In the genomic region with DNA sequence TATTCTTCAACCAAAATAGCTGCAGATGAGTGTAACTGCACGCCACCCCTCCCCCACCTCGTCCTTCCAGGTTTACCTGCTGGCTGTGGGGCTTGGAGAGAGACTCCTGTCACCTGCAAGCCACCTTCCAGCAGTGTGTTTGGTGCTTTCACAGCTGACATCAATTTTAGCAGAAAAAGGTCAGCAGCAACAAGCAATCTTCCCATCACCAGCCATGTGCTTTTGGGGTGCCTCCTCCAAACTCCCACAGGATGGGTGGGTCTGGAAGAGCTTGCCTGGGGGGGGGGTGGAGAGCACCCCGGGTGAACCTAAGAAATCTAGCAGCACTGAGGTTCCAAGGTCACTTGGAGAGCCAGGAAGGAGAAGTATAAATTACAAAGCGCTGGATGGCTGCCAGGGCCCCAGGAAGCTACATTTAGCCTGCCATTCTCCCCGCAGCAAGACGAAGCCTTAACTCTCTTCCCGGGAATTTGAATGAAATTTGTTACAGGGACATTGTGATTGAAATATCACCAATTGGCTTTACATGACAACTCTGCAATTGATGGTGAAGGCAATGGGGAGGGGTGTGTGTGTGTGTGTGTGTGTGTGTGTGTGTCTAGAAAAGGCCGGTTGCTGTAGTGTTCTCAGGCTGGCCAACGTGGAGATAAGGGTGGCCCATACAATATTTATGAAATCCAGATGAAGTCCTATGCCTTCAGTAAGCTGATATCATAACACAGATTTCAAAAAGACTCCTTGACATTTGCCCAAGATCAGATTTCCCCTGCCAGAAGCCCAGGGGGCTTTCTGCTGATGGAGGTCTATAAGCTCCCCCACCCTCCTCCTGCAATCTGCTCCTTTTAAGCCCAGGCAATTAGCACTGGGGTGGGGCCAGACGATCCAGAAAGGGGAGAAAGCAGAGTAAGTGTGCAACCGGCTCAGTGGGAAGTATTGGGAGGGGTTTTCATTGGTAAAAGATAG, we compare ENCODE assay signal across 9 mouse cellular contexts. TPM values are rescaled to one million over a fixed set of nuclear protein-coding genes. Genes with fewer than 3 reads are reported as not detected.
DNase-seq lines count a peak whose midpoint lies in the region; ATAC-seq lines count a peak whose summit lies in the region.
"Had no signal": no experiment of that assay in that cellular context is flagged by ENCODE, and none has a peak within 500 bp of the region (broad histone marks: within the 10 kb centered on the region; RNA-seq: fewer than 3 reads in every experiment).

No protein-coding gene starts in this region.

- no peak overlapping the region for H3K9ac ChIP-seq in lung, embryonic 16.5 days (ENCODE audit: low read length)
- 0 out of 2 replicates have a peak overlapping the region, but pooled peaks have one; percentile 11 for H3K9ac ChIP-seq in embryonic facial prominence, embryonic 11.5 days (replicated peaks; ENCODE audit: low read length)
- H3K9ac ChIP-seq in intestine, embryonic 15.5 days: no peak overlapping the region
- 0 out of 2 replicates have a peak overlapping the region, but pooled peaks have one; percentile 4 for H3K9ac ChIP-seq in midbrain, embryonic 16.5 days (ENCODE audit: low read depth, low read length)
- H3K9ac ChIP-seq: liver, embryonic 15.5 days had no signal

- H3K4me1 ChIP-seq in lung, embryonic 16.5 days (replicated peaks; ENCODE audit: control insufficient read depth, insufficient read depth, low read length): peaks cover 9% of the 10 kb centered on the region
- peaks cover 10% of the 10 kb centered on the region for H3K4me1 ChIP-seq in embryonic facial prominence, embryonic 11.5 days (ENCODE audit: control insufficient read depth, insufficient read depth, low read length)
- peaks cover 21% of the 10 kb centered on the region for H3K4me1 ChIP-seq in intestine, embryonic 15.5 days (replicated peaks)
- peaks cover 24% of the 10 kb centered on the region for H3K4me1 ChIP-seq in midbrain, embryonic 16.5 days (ENCODE audit: control insufficient read depth, insufficient read depth, low read length)

- peaks cover 9% of the 10 kb centered on the region for H3K27me3 ChIP-seq in lung, embryonic 16.5 days (ENCODE audit: control insufficient read depth, insufficient read depth, low read depth, low read length)
- H3K27me3 ChIP-seq in embryonic facial prominence, embryonic 11.5 days (ENCODE audit: control insufficient read depth, insufficient read depth, low read length): no peaks in the 10 kb centered on the region
- H3K27me3 ChIP-seq in intestine, embryonic 15.5 days (replicated peaks): no peaks in the 10 kb centered on the region
- no peaks in the 10 kb centered on the region for H3K27me3 ChIP-seq in midbrain, embryonic 16.5 days (ENCODE audit: control insufficient read depth, insufficient read depth, low read depth, low read length)
- H3K27me3 ChIP-seq: liver, embryonic 15.5 days had no signal

- WGBS in lung, embryonic 16.5 days: 2% methylated on average over 11 of the region's 11 CpGs
- WGBS in embryonic facial prominence, embryonic 11.5 days: 4% methylated on average over 11 of the region's 11 CpGs
- 4% methylated on average over 11 of the region's 11 CpGs for WGBS in intestine, embryonic 15.5 days
- WGBS in midbrain, embryonic 16.5 days: 6% methylated on average over 11 of the region's 11 CpGs

- no peak overlapping the region for H3K4me3 ChIP-seq in lung, embryonic 16.5 days (ENCODE audit: low read length)
- no peak overlapping the region for H3K4me3 ChIP-seq in embryonic facial prominence, embryonic 11.5 days (ENCODE audit: low read depth, low read length)
- H3K4me3 ChIP-seq in intestine, embryonic 15.5 days (replicated peaks): no peak overlapping the region
- no peak overlapping the region for H3K4me3 ChIP-seq in midbrain, embryonic 16.5 days (ENCODE audit: low read depth, low read length)
- H3K4me3 ChIP-seq: liver, embryonic 15.5 days had no signal

- H3K9me3 ChIP-seq in lung, embryonic 16.5 days (ENCODE audit: control insufficient read depth, low read length): no peaks in the 10 kb centered on the region
- no peaks in the 10 kb centered on the region for H3K9me3 ChIP-seq in embryonic facial prominence, embryonic 11.5 days (replicated peaks; ENCODE audit: control insufficient read depth, low read length)
- no peaks in the 10 kb centered on the region for H3K9me3 ChIP-seq in intestine, embryonic 15.5 days
- H3K9me3 ChIP-seq in midbrain, embryonic 16.5 days (replicated peaks; ENCODE audit: control insufficient read depth, low read length, poor library complexity, severe bottlenecking): no peaks in the 10 kb centered on the region
- H3K9me3 ChIP-seq: liver, embryonic 15.5 days had no signal

- ATAC-seq in lung, embryonic 16.5 days (ENCODE audit: low read depth): 0 out of 2 replicates have a peak, but pooled peaks have one; percentile 16
- ATAC-seq in embryonic facial prominence, embryonic 11.5 days (replicated peaks; ENCODE audit: insufficient number of reproducible peaks, low FRiP score, low TSS enrichment, low read depth): peak; percentile 58
- ATAC-seq in intestine, embryonic 15.5 days: peak; percentile 77
- ATAC-seq in midbrain, embryonic 16.5 days: peak; percentile 41; the same call in 1 of the 2 replicates

- peak overlapping the region; percentile 14; the same call in 1 of the 2 replicates for H3K4me2 ChIP-seq in lung, embryonic 16.5 days (ENCODE audit: low read depth, low read length)
- peak overlapping the region; percentile 29 for H3K4me2 ChIP-seq in embryonic facial prominence, embryonic 11.5 days (ENCODE audit: low read depth, low read length)
- H3K4me2 ChIP-seq in intestine, embryonic 15.5 days (replicated peaks): peak overlapping the region; percentile 42
- 0 out of 2 replicates have a peak overlapping the region, but pooled peaks have one; percentile 7 for H3K4me2 ChIP-seq in midbrain, embryonic 16.5 days (ENCODE audit: low read length)
- H3K4me2 ChIP-seq: liver, embryonic 15.5 days had no signal

- no peak for DNase-seq in lung, postnatal 36 days
- peak; percentile 80 for DNase-seq in embryonic facial prominence, embryonic 11.5 days (ENCODE audit: low spot score)
- DNase-seq in spleen, postnatal 14 days (ENCODE audit: low spot score in 2 of 2): no peak
- DNase-seq in layer of hippocampus, postnatal 14 days (ENCODE audit: low spot score in 2 of 2): no peak
- no peak for DNase-seq in adipocyte (ENCODE audit: low spot score)

- no peak overlapping the region for H3K27ac ChIP-seq in lung, embryonic 16.5 days (ENCODE audit: low read length)
- H3K27ac ChIP-seq in embryonic facial prominence, embryonic 11.5 days (replicated peaks; ENCODE audit: low read depth, low read length): peak overlapping the region; percentile 75
- H3K27ac ChIP-seq in intestine, embryonic 15.5 days: 0 out of 2 replicates have a peak overlapping the region, but pooled peaks have one; percentile 27
- peak overlapping the region; percentile 14; the same call in 1 of the 2 replicates for H3K27ac ChIP-seq in midbrain, embryonic 16.5 days (ENCODE audit: low read length)
- H3K27ac ChIP-seq: liver, embryonic 15.5 days had no signal

- H3K36me3 ChIP-seq in lung, embryonic 16.5 days (ENCODE audit: control insufficient read depth, insufficient read depth, low read length): no peaks in the 10 kb centered on the region
- no peaks in the 10 kb centered on the region for H3K36me3 ChIP-seq in embryonic facial prominence, embryonic 11.5 days (replicated peaks; ENCODE audit: control insufficient read depth, insufficient read depth, low read depth, low read length)
- no peaks in the 10 kb centered on the region for H3K36me3 ChIP-seq in intestine, embryonic 15.5 days
- H3K36me3 ChIP-seq in midbrain, embryonic 16.5 days (ENCODE audit: control insufficient read depth, insufficient read depth, low read length): no peaks in the 10 kb centered on the region
- H3K36me3 ChIP-seq: liver, embryonic 15.5 days had no signal

RNA-seq across cellular contexts. Expression of gene Chst8, which starts 13.8 kb away (rescaled TPM):
- polyA plus RNA-seq in lung, embryonic 16.5 days (2015; fragmentation: Nextera tagmentation; extraction: Ambion mirVana): 4.5 and 4.8 TPM in 2 replicates
- 7.6 and 8.9 TPM in 2 replicates for polyA plus RNA-seq in embryonic facial prominence, embryonic 11.5 days (2014; fragmentation: Nextera tagmentation; extraction: Ambion mirVana)
- polyA plus RNA-seq in intestine, embryonic 15.5 days (2015; fragmentation: Nextera tagmentation; extraction: Ambion mirVana): 3.0 and 3.2 TPM in 2 replicates
- 12.7 and 15.3 TPM in 2 replicates for polyA plus RNA-seq in midbrain, embryonic 16.5 days (2015; fragmentation: Nextera tagmentation; extraction: Ambion mirVana)
- total RNA-seq in layer of hippocampus, postnatal 14 days (2021): 10 to 100 TPM; 29.6 to 34.3 TPM

Comparison
In these comparisons a context has a peak if more than half of its experiments do, and no peak if none do; other contexts are left out.
1. ATAC-seq: peak in every context shown above with its lines; median percentile 77 in intestine, embryonic 15.5 days; 58 in embryonic facial prominence, embryonic 11.5 days; 41 in midbrain, embryonic 16.5 days; 16 in lung, embryonic 16.5 days.
2. H3K9ac ChIP-seq: peak in embryonic facial prominence, embryonic 11.5 days (single experiment) and midbrain, embryonic 16.5 days (single experiment); none in lung, embryonic 16.5 days (single experiment) and intestine, embryonic 15.5 days (single experiment).
3. Peak in every context shown above with its lines, with median percentiles within 50 percentile points of each other: H3K4me2 ChIP-seq.